Mouse (Mus musculus): ENCODE measurements around the gene Epyc.
"Not testable (repeated sequence)": the region's sequence is repeated elsewhere in the genome, so short reads cannot be mapped to it uniquely, and the experiment has no call there.

Gene Epyc

DNA sequence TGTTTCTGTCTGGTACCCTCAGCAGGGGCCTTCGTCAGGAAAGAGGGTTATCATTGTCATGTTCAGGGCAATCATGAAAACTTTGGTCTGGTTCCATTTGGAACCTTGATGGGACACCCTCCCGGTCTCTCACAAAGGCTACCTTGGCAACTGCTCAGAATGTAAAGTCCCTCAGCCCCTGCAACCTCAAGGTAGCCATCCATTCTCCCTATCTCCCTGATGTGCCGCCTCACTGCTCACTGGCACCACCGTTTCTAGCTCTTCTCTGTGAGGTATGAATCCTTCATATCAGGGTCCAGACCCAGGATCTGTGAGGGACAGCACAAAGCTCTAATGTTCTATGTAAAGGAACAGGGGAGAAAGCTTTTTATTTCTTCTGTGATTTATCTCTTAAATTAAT lies 70.7 kb downstream of the Epyc start:
- DNase-seq (ENCODE audit: low read depth, low spot score), result no peak

DNA sequence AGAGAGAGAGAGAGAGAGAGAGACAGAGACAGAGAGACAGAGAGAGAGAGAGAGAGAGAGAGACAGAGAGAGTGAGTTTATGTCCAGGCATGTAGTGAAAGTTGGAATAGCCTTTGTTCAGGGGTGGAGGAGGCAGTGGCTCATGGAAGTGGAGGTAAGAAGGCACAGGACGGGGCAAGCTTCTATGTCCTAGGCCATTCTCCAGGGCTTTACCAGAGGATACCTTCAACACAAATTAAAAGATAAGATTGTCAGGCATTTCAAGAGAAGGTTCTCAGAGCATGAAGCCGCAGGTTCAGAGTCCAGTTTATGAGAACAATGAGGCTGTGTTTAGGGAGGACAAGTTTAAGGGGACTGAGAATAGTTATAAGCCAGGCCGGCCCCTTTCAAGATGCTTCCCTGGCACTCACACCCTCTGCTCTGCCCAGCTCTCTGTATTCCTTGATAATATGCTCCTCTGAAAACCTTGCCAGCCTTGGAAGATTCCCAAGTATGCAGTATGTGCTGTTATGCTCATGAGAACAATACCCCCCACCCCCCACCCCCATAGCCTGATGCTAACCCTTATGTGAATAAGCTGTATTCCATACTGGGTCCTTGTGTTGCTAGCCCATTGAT lies 71.5 kb downstream of the Epyc start:
- DNase-seq (ENCODE audit: low read depth, low spot score), result no peak

DNA sequence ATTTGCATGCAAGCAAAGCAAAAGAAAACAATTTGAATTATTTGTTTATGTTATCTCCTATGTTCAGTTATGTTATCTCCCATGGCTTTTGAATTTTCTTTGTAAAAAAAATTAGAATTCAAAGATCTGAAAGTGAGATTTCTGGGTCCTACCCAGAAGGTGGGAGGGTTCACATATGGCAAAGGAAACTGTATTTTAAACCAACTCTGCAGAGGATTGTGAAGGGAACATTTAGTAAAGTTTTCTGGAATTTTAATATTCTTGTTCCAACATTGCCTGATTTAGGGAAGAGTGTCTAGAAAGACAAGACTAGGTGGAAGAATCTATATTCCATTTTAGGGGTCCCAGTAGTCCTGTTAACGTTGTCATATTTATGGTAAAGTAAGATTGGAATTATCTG lies 73.4 kb downstream of the Epyc start:
- DNase-seq (ENCODE audit: low read depth, low spot score), result no peak

DNA sequence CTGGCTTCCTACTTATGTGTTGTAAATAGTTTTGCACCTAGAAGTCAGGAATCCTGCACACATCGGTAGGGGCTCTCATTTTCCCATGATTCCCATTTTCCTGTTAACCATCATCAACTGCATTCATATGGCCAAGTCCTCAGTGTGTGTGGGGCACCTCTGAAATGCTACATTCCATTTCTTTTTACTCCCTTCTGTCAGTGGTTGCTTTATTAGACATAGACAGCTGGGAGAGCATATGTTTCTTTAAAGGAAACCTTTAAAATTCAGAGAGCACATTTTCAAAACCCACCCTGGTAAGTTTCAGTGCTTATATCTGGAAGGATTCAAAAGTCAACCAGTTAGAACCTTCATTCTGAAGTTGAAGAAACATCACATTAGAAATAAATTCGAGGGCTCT lies 74.2 kb downstream of the Epyc start:
- no peak for DNase-seq (ENCODE audit: low read depth, low spot score)

DNA sequence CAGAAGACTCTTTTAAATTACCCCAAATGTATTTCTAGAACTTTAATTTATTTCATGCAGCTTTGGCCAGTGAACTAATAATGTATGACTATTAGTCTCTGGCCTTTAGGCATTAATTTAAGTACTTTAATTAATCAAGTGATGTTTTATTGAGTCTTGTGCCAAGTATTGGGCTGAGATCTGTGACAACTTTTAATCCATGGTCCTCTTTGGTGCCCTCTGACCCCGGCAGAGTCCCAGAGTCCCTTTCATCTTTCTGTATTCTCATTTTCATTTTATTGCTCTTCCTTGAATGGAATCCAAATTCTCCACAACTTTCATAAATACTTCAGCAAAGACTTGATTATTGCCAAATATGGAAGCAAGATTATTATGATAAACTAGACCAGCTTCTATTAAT lies 76.8 kb downstream of the Epyc start:
- DNase-seq (ENCODE audit: low read depth, low spot score), result no peak

DNA sequence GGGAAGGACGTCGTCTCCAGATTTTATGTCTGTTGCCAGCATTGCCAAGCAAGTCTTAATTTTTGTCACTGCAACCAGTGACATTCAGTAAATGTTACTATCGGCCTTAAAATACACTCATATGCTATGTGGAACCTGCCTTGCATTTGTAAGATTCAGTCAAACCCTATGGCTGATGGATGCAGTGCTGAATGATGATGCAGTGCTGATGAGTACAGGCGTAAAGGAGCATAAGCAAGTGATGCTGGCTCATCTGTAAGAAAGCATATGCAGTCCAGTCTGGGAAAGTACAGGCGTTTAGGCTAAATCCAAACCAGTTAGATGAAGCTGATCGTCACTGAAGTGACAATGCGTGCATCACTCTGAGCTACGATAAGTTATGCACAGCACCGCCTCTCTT lies 78.8 kb downstream of the Epyc start:
- no peak for DNase-seq (ENCODE audit: low read depth, low spot score)

DNA sequence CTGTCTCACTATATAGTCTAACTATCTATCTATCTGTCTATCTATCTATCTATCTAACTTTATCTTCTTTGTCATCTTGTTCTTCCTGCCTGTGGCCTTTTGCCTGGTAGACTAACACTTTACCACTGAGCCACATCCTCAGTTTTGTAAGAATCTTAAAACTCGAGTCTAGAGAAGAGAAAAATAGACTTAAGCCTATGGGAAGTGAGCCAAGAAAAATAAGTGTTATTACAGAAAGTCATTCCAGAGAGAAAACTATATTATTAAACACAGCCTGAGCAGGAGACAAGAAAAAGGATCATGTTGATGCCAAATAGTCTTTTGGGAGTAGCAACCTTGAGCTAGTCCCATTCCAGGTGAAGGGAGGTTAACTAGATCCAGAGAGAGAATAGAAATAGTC lies 82.1 kb downstream of the Epyc start:
- no peak for DNase-seq (ENCODE audit: low read depth, low spot score)

DNA sequence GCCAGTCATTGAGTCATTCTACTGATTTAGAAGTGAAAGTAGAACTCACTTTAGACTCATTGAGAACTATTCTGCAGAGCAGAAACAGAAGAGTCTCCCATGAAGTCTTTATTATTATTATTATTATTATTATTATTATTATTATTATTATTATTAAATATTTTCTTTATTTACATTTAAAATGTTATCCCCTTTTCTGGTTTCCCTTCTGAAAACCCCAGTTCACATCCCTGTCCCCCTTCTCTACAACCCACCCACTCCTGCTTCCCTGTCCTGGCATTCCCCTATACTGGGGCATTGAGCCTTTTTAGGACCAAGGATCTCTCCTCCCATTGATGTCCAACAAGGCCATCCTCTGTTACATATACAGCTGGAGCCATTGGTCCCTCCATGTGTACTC lies 82.8 kb downstream of the Epyc start, which contains the start of gene C030005K15Rik:
TSS of gene C030005K15Rik (minus strand) at position 101 of the 400 bp plus-strand sequence.
- DNase-seq (ENCODE audit: low read depth, low spot score), result not testable (repeated sequence)

Data from skeletal muscle tissue, adult 2 months (tissue).